Mouse (Mus musculus) heart, postnatal 4 days (tissue): ENCODE measurements around the gene Pacsin2. TPM values are rescaled to one million over a fixed set of nuclear protein-coding genes. Genes with fewer than 3 reads are reported as not detected.
"Not testable (repeated sequence)": the region's sequence is repeated elsewhere in the genome, so short reads cannot be mapped to it uniquely, and the experiment has no call there.

Experiments used
- DNase-seq: peaks from one replicate; pipeline ENCODE4 v3.0.0; 2021
- total RNA-seq, 2 experiments: library from RNA; stranded (reverse); gene quantifications; 2 replicates each; pipeline ENCODE4 v1.2.3; 2021

Pacsin2 gene
- total RNA-seq, 2 experiments from 2014 or later: 136 to 147 TPM

- DNase-seq: no peak
These were observed 15.4 kb upstream of the Pacsin2 start for GRCm38 (mm10) chr15:83479818-83480217.

GRCm38 (mm10) chr15:83478096-83478495 lies 13.7 kb upstream of the Pacsin2 start:
- DNase-seq: no peak

- peak; percentile 43 for DNase-seq
These were observed 12.3 kb upstream of the Pacsin2 start for GRCm38 (mm10) chr15:83476593-83477273.

GRCm38 (mm10) chr15:83474466-83474836 lies 10.0 kb upstream of the Pacsin2 start:
- DNase-seq: no peak

- DNase-seq: peak; percentile 74
These were observed 9.5 kb upstream of the Pacsin2 start for GRCm38 (mm10) chr15:83473832-83474465.

- no peak for DNase-seq
These were observed 8.8 kb upstream of the Pacsin2 start for GRCm38 (mm10) chr15:83473251-83473650.

- DNase-seq: peak; percentile 79
These were observed 7.1 kb upstream of the Pacsin2 start for GRCm38 (mm10) chr15:83471476-83471875.

- no peak for DNase-seq
These were observed 6.0 kb upstream of the Pacsin2 start for GRCm38 (mm10) chr15:83470443-83470842.

- DNase-seq: no peak
These were observed 4.9 kb upstream of the Pacsin2 start for GRCm38 (mm10) chr15:83469279-83469821.

GRCm38 (mm10) chr15:83467232-83467966 lies 3.0 kb upstream of the Pacsin2 start:
- DNase-seq: no peak

- DNase-seq: no peak
These were observed 1.9 kb upstream of the Pacsin2 start for GRCm38 (mm10) chr15:83466331-83466730.

- DNase-seq: peak; percentile 47
These were observed 672 bp upstream of the Pacsin2 start for GRCm38 (mm10) chr15:83464905-83465650.

- no peak for DNase-seq
These were observed 880 bp downstream of the Pacsin2 start for GRCm38 (mm10) chr15:83463369-83464082.

- not testable (repeated sequence) for DNase-seq
These were observed 2.1 kb downstream of the Pacsin2 start for GRCm38 (mm10) chr15:83462349-83462748.

- no peak for DNase-seq
These were observed 3.5 kb downstream of the Pacsin2 start for GRCm38 (mm10) chr15:83460891-83461290.

- no peak for DNase-seq
These were observed 6.9 kb downstream of the Pacsin2 start for GRCm38 (mm10) chr15:83457541-83457940.

- DNase-seq: no peak
These were observed 8.8 kb downstream of the Pacsin2 start for GRCm38 (mm10) chr15:83455637-83456036.

GRCm38 (mm10) chr15:83455034-83455433 lies 9.4 kb downstream of the Pacsin2 start:
- DNase-seq: no peak

GRCm38 (mm10) chr15:83454419-83454818 lies 10.0 kb downstream of the Pacsin2 start:
- DNase-seq: no peak

GRCm38 (mm10) chr15:83453879-83454278 lies 10.5 kb downstream of the Pacsin2 start:
- DNase-seq: peak; percentile 58

GRCm38 (mm10) chr15:83452219-83452760 lies 12.1 kb downstream of the Pacsin2 start:
- no peak for DNase-seq
